ENCODE assay signal across 7 mouse cellular contexts in the genomic region with DNA sequence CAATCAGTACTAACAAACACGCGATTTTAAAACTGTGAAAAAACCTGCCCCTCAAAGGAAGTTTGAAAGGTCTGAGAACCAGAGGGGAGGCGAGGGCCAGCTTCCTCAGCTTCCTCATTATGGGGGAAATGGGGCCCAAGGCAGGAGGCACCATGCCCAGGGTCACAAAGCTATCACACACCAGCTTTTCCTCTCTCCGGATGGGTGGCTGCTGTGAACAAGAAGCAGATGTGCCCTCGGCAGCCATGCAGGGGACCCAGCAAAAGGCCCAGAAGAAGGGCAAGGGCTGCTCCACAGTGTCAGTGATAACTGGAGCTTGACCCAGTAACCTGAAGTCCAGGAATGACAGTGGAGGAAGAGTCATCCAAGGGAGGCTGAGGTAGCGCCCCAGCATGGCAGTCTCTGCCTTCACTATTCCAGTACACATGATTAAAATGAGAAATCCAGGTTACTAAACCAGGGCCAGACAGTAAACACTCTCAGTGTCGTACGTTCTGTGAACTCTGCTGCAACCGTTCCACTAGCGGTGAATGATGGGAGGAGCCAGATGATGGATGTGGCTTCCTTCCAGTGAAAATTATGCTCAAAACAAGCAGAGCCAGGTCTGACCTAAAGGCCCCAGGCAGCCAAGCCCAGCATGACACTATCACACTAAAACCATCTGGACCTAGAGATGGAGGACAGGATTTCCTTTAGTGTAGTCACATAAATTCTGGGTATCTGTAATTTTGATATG. TPM values are rescaled to one million over a fixed set of nuclear protein-coding genes. Genes with fewer than 3 reads are reported as not detected.
DNase-seq lines count a peak whose midpoint lies in the region; ATAC-seq and TF ChIP-seq lines count a peak whose summit lies in the region.

No protein-coding gene starts in this region.

- no peak; the same call in 1 of the 2 replicates for TF ChIP-seq EP300 in lung, postnatal 0 days (IDR thresholded peaks at IDR 0.05)

- H3K4me2 ChIP-seq in midbrain, postnatal 0 days (ENCODE audit: low read depth, low read length, poor library complexity, severe bottlenecking) = no peak overlapping the region
- H3K4me2 ChIP-seq in midbrain, embryonic 14.5 days (ENCODE audit: low read length) = no peak overlapping the region
- no peak overlapping the region for H3K4me2 ChIP-seq in lung, postnatal 0 days (replicated peaks; ENCODE audit: low read depth, low read length)

- no peaks in the 10 kb centered on the region for H3K36me3 ChIP-seq in midbrain, postnatal 0 days (ENCODE audit: insufficient read depth, low read length)
- 0 out of 2 replicates have a peak, but pooled peaks cover 2% of the 10 kb centered on the region for H3K36me3 ChIP-seq in midbrain, embryonic 14.5 days (ENCODE audit: control insufficient read depth, insufficient read depth, low read length)
- H3K36me3 ChIP-seq in kidney, adult 2 months (ENCODE audit: control insufficient read depth, insufficient read depth, low read length) = no peaks in the 10 kb centered on the region
- no peaks in the 10 kb centered on the region for H3K36me3 ChIP-seq in lung, postnatal 0 days (ENCODE audit: insufficient read depth, low read length)

- no peak for TF ChIP-seq POLR2A in kidney, adult 2 months (IDR thresholded peaks at IDR 0.05; ENCODE audit: low read depth, low read length)

- H3K27ac ChIP-seq in midbrain, postnatal 0 days (ENCODE audit: low read depth, low read length) = no peak overlapping the region
- no peak overlapping the region for H3K27ac ChIP-seq in midbrain, embryonic 14.5 days (replicated peaks; ENCODE audit: low read depth, low read length)
- peak overlapping the region; percentile 63; the same call in 1 of the 2 replicates for H3K27ac ChIP-seq in kidney, adult 2 months (ENCODE audit: insufficient read depth, low read depth, low read length)
- peak overlapping the region; percentile 66 for H3K27ac ChIP-seq in lung, postnatal 0 days (ENCODE audit: low read length)

- peak; percentile 25 for DNase-seq in midbrain, postnatal 0 days (ENCODE audit: low spot score)
- DNase-seq in midbrain, embryonic 14.5 days = no peak
- peak; percentile 33 for DNase-seq in embryo, embryonic 9.5 days (ENCODE audit: extremely low spot score)
- peak; percentile 87 for DNase-seq in kidney, adult 2 months
- peak; percentile 76 for DNase-seq in lung, postnatal 0 days (ENCODE audit: low spot score)
- DNase-seq in yolk sac, embryonic 10.5 days (ENCODE audit: low spot score) = peak; percentile 56
- no peak for DNase-seq in layer of hippocampus, adult 9-10 months (ENCODE audit: low spot score)

- no peaks in the 10 kb centered on the region for H3K9me3 ChIP-seq in midbrain, postnatal 0 days (ENCODE audit: low read length)
- no peaks in the 10 kb centered on the region for H3K9me3 ChIP-seq in midbrain, embryonic 14.5 days (ENCODE audit: control insufficient read depth, low read length)
- no peaks in the 10 kb centered on the region for H3K9me3 ChIP-seq in lung, postnatal 0 days (ENCODE audit: low read length)

- no peak overlapping the region for H3K4me3 ChIP-seq in midbrain, postnatal 0 days (ENCODE audit: low read depth, low read length)
- H3K4me3 ChIP-seq in midbrain, embryonic 14.5 days (replicated peaks; ENCODE audit: low read depth, low read length) = no peak overlapping the region
- H3K4me3 ChIP-seq in kidney, adult 2 months (ENCODE audit: insufficient read depth, low read depth, low read length) = no peak overlapping the region
- no peak overlapping the region for H3K4me3 ChIP-seq in lung, postnatal 0 days (ENCODE audit: low read depth, low read length)

- TF ChIP-seq CTCF in midbrain, postnatal 0 days (IDR thresholded peaks at IDR 0.05) = no peak
- TF ChIP-seq CTCF in kidney, adult 2 months (conservative IDR thresholded peaks at IDR 0.05; ENCODE audit: insufficient read depth, insufficient read length, low read depth, low read length) = no peak
- no peak; the same call in 1 of the 2 replicates for TF ChIP-seq CTCF in lung, postnatal 0 days (IDR thresholded peaks at IDR 0.05)

- no peak for ATAC-seq in midbrain, postnatal 0 days (ENCODE audit: low FRiP score)
- no peak for ATAC-seq in midbrain, embryonic 14.5 days (ENCODE audit: low FRiP score, low TSS enrichment)
- ATAC-seq in lung, postnatal 0 days = peak; percentile 74

- WGBS in midbrain, postnatal 0 days = 76% methylated on average over 10 of the region's 10 CpGs
- WGBS in midbrain, embryonic 14.5 days = 89% methylated on average over 10 of the region's 10 CpGs
- 24% methylated on average over 10 of the region's 10 CpGs for WGBS in kidney, adult 2 months
- WGBS in lung, postnatal 0 days = 34% methylated on average over 10 of the region's 10 CpGs

- no peaks in the 10 kb centered on the region for H3K4me1 ChIP-seq in midbrain, postnatal 0 days (ENCODE audit: insufficient read depth, low read length)
- H3K4me1 ChIP-seq in midbrain, embryonic 14.5 days (ENCODE audit: control insufficient read depth, insufficient read depth, low read length) = no peaks in the 10 kb centered on the region
- peaks cover 41% of the 10 kb centered on the region for H3K4me1 ChIP-seq in kidney, adult 2 months (ENCODE audit: control insufficient read depth, insufficient read depth, low read length)
- H3K4me1 ChIP-seq in lung, postnatal 0 days (ENCODE audit: insufficient read depth, low read depth, low read length) = peaks cover 17% of the 10 kb centered on the region; the same call in 1 of the 2 replicates

- H3K27me3 ChIP-seq in midbrain, postnatal 0 days (ENCODE audit: insufficient read depth, low read length) = no peaks in the 10 kb centered on the region
- no peaks in the 10 kb centered on the region for H3K27me3 ChIP-seq in midbrain, embryonic 14.5 days (ENCODE audit: control insufficient read depth, insufficient read depth, low read length)
- H3K27me3 ChIP-seq in kidney, adult 2 months (replicated peaks; ENCODE audit: control insufficient read depth, insufficient read depth, low read length) = no peaks in the 10 kb centered on the region
- H3K27me3 ChIP-seq in lung, postnatal 0 days (replicated peaks; ENCODE audit: insufficient read depth, low read length) = no peaks in the 10 kb centered on the region

- no peak overlapping the region for H3K9ac ChIP-seq in midbrain, postnatal 0 days (replicated peaks; ENCODE audit: low read length, poor library complexity, severe bottlenecking)
- H3K9ac ChIP-seq in midbrain, embryonic 14.5 days (replicated peaks; ENCODE audit: low read length) = no peak overlapping the region
- no peak overlapping the region for H3K9ac ChIP-seq in lung, postnatal 0 days (replicated peaks; ENCODE audit: low read depth)

RNA-seq across cellular contexts. Expression of gene Sh2d4b, which starts 31.5 kb away (rescaled TPM):
- 3.0 and 3.7 TPM in 2 replicates for total RNA-seq in midbrain, postnatal 0 days (2014; rRNA removed)
- 0.44 and 0.74 TPM in 2 replicates for polyA plus RNA-seq in midbrain, postnatal 0 days (2015; fragmentation: Nextera tagmentation; extraction: Ambion mirVana)
- 1.9 and 2.6 TPM in 2 replicates for polyA plus RNA-seq in midbrain, embryonic 14.5 days (2014; fragmentation: Nextera tagmentation; extraction: Ambion mirVana)
- polyA plus RNA-seq in kidney, adult 2 months (2012; rRNA removed) = 0.83 and 0.94 TPM in 2 replicates
- polyA plus RNA-seq in lung, postnatal 0 days (2015; fragmentation: Nextera tagmentation; extraction: Ambion mirVana) = 0.38 and 0.58 TPM in 2 replicates

RNA-seq across cellular contexts. Expression of gene Tspan14, which starts 42.1 kb away (rescaled TPM):
- total RNA-seq in midbrain, postnatal 0 days (2014; rRNA removed) = 31.2 and 31.8 TPM in 2 replicates
- polyA plus RNA-seq in midbrain, postnatal 0 days (2015; fragmentation: Nextera tagmentation; extraction: Ambion mirVana) = 28.3 and 31.3 TPM in 2 replicates
- polyA plus RNA-seq in midbrain, embryonic 14.5 days (2014; fragmentation: Nextera tagmentation; extraction: Ambion mirVana) = 57.2 and 79.6 TPM in 2 replicates
- polyA plus RNA-seq in kidney, adult 2 months (2012; rRNA removed) = 119 and 121 TPM in 2 replicates
- polyA plus RNA-seq in lung, postnatal 0 days (2015; fragmentation: Nextera tagmentation; extraction: Ambion mirVana) = 77.3 and 84.9 TPM in 2 replicates

Comparison
In these comparisons a context has a peak if more than half of its experiments do, and no peak if none do; other contexts are left out.
1. DNase-seq: peak in midbrain, postnatal 0 days (single experiment), embryo, embryonic 9.5 days (single experiment), kidney, adult 2 months (single experiment), lung, postnatal 0 days (single experiment) and yolk sac, embryonic 10.5 days (single experiment); none in midbrain, embryonic 14.5 days (single experiment) and layer of hippocampus, adult 9-10 months (single experiment).
2. H3K27ac ChIP-seq: peak in kidney, adult 2 months (single experiment) and lung, postnatal 0 days (single experiment); none in midbrain, postnatal 0 days (single experiment) and midbrain, embryonic 14.5 days (single experiment).